Mouse (Mus musculus) stomach, embryonic 16.5 days (tissue): Measurements from ENCODE around the gene Col8a2. TPM values are rescaled to one million over a fixed set of nuclear protein-coding genes. Genes with fewer than 3 reads are reported as not detected.

ENCODE experiments used
- ATAC-seq: fragments of 200-750 bp; cut with Nextera tagmentation; 2 replicates; pipeline ENCODE4 v1.8.0; 2017; ENCODE audit warnings: moderate number of reproducible peaks, moderate TSS enrichment; ENCODE audit not compliant: insufficient read depth, low FRiP score
- H3K27ac ChIP-seq: fragments of 300-500 bp; sonication (generic); 2 replicates; pipeline ENCODE4 v1.5.1; 2014; ENCODE audit warnings: low read length
- H3K27me3 ChIP-seq: fragments of 300-500 bp; sonication (generic); 2 replicates; pipeline ENCODE4 v1.6.1; 2014; ENCODE audit warnings: low read length, control low read depth, mixed read lengths; ENCODE audit not compliant: control insufficient read depth, insufficient read depth
- H3K36me3 ChIP-seq: fragments of 300-500 bp; sonication (generic); 2 replicates; pipeline ENCODE4 v1.6.1; 2014; ENCODE audit warnings: low read length; ENCODE audit not compliant: control insufficient read depth, insufficient read depth
- H3K4me1 ChIP-seq: fragments of 300-500 bp; sonication (generic); 2 replicates; pipeline ENCODE4 v1.6.1; 2014; ENCODE audit warnings: low read length, control low read depth, mixed read lengths; ENCODE audit not compliant: control insufficient read depth, insufficient read depth
- H3K4me2 ChIP-seq: fragments of 300-500 bp; sonication (generic); 2 replicates; pipeline ENCODE4 v1.6.1; 2014; ENCODE audit warnings: low read depth, low read length, mixed read lengths
- H3K4me3 ChIP-seq: fragments of 300-500 bp; sonication (generic); replicated peaks from 2 replicates; pipeline ENCODE4 v1.5.1; 2014; ENCODE audit warnings: mild to moderate bottlenecking, low read length
- H3K9ac ChIP-seq: fragments of 300-500 bp; sonication (generic); 2 replicates; pipeline ENCODE4 v1.6.1; 2014; ENCODE audit warnings: low read length
- H3K9me3 ChIP-seq: fragments of 300-500 bp; sonication (generic); replicated peaks from 2 replicates; pipeline ENCODE4 v1.6.1; 2016; ENCODE audit warnings: low read length, control low read depth; ENCODE audit not compliant: control insufficient read depth
- WGBS: fragments of 180-500 bp; shearing (Covaris S2); extraction: QIAGEN DNeasy Blood & Tissue Kit; methylation state at CpG from one replicate; pipeline ENCODE4 v1.1.7; 2014; 5-methylcytosine and 5-hydroxymethylcytosine counted together
- polyA plus RNA-seq: library from polyadenylated mRNA; unstranded; fragments of >200 nt; fragmentation: Nextera tagmentation; extraction: Ambion mirVana; gene quantifications from 2 replicates; pipeline ENCODE4 v1.2.1, GENCODE M21; 2015

The Col8a2 gene
- polyA plus RNA-seq, 1 experiment from 2014 or later = 11.1 TPM

DNA sequence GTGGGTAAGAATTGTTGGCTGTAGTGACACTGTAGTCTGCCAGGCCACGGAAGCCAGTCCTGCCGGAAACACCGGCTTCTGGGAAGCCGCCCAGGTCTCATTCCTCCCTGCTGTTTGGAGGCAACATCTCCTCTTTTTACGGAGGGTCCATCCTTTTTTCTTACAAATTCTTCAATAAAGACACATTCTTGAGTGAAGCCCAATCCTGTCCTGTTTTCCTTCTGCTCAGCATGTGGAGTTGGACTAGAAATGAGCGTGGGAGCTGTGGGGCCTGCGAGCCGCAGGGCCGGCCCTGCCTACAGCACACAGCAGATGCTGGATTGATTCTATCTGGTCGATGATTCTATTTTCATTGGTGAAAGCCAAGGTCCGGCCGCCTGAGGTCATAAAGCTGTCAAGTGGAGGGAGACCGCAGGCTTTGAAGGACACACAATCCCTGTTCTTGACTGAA lies 10.9 kb upstream of the Col8a2 start:
- Histone ChIP-seq H3K9me3 (no peaks in the 10 kb centered on the region), H3K4me2 (no peak overlapping the region), H3K9ac (no peak overlapping the region), H3K4me3 (no peak overlapping the region), H3K27me3 (no peaks in the 10 kb centered on the region), H3K27ac (no peak overlapping the region), H3K4me1 (no peaks in the 10 kb centered on the region), H3K36me3 (peaks cover 8% of the 10 kb centered on the region; the same call in 1 of the 2 replicates)
- 78% methylated on average over 13 of the region's 13 CpGs for WGBS
- ATAC-seq = peak; percentile 16; the same call in 1 of the 2 replicates

DNA sequence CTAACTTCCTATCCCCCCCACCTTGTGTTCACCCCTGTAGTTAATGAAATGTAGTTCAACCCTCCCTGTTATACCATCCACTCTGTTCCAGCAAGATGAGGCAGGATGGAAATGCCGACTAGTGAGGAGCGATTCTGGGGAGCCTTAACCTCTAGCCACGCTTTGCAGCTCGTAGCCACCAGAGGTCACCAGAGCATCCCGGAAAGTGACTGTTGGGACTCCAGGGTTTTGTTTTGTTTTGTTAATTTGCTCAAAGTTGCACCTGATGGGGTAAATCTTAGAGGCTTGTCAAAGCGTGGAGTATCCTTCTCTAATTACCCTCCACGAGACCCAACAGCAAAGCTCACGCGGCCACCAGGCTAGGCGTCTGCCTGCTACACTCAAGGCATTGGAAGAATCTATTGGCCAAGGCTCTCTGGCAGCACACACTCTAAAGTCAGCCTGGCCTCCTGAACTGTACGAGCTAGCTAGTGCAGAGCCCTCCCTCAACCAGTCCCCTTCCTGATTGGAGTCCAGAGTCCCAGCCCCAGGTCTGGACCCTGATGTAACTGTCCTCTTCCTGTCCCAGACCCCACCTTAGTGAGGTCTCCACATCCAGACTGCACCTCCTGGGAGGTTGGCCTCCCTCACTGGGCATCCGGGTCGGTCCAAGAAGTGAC lies 8.6 kb upstream of the Col8a2 start:
- no peak overlapping the region for H3K9ac ChIP-seq

DNA sequence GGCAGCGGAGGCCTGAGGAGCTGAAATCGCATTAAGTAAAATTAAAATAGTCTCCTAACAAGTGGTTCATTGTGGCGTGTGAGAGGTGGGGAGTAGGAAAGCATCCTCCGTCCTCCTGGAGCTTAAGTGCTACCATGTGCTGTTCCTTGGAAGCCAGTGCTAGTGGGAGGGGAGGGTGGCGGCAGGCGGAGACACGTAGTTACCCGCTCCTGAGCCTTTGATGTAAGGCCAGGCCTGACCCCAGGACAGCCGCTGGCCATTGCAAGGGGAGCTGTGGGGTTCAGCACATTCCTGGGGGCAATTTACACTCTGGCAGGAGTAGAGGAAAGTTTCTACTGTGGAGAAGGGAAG lies 8.1 kb upstream of the Col8a2 start:
- Histone ChIP-seq H3K4me1 (no peaks in the 10 kb centered on the region), H3K27ac (no peak overlapping the region), H3K4me3 (no peak overlapping the region), H3K9ac (no peak overlapping the region), H3K27me3 (no peaks in the 10 kb centered on the region), H3K9me3 (no peaks in the 10 kb centered on the region), H3K4me2 (no peak overlapping the region), H3K36me3 (peaks cover 6% of the 10 kb centered on the region; the same call in 1 of the 2 replicates)
- WGBS = 45% methylated on average over 9 of the region's 9 CpGs
- no peak for ATAC-seq

More for the DNA sequence above, 8.6 kb upstream of the Col8a2 start:
- peak; percentile 42; the same call in 1 of the 2 replicates for ATAC-seq
- Histone ChIP-seq H3K27me3 (no peaks in the 10 kb centered on the region), H3K4me1 (no peaks in the 10 kb centered on the region), H3K4me3 (no peak overlapping the region), H3K9me3 (no peaks in the 10 kb centered on the region), H3K27ac (no peak overlapping the region), H3K4me2 (peak overlapping the region; percentile 18; the same call in 1 of the 2 replicates), H3K36me3 (peaks cover 6% of the 10 kb centered on the region; the same call in 1 of the 2 replicates)
- 7% methylated on average over 13 of the region's 13 CpGs for WGBS

DNA sequence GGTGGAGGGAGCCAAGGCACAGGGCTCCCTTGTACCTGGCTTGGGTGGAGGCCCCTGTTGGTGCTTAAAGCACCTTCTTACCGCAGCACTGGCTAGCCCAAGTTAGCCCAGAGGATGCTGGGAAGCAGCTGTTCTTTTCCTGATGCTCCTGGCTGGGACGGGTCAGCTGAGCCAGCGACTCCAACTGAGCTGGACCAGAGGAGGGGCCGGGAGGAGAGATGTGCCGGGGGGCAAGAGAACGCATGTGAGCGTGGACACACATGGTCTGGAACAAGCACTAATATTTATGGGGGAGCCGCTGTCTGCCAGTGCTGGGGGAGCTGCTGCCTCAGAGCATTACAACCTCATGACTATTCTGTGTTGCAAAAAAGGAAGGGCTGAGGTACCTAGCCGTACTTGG lies 7.6 kb upstream of the Col8a2 start:
- H3K27ac ChIP-seq = no peak overlapping the region
- no peaks in the 10 kb centered on the region for H3K9me3 ChIP-seq
- H3K36me3 ChIP-seq = peaks cover 2% of the 10 kb centered on the region; the same call in 1 of the 2 replicates
- WGBS = 62% methylated on average over 9 of the region's 9 CpGs
- no peak overlapping the region for H3K4me2 ChIP-seq
- H3K4me1 ChIP-seq = no peaks in the 10 kb centered on the region
- H3K4me3 ChIP-seq = no peak overlapping the region
- no peak overlapping the region for H3K9ac ChIP-seq
- no peak for ATAC-seq
- H3K27me3 ChIP-seq = no peaks in the 10 kb centered on the region

DNA sequence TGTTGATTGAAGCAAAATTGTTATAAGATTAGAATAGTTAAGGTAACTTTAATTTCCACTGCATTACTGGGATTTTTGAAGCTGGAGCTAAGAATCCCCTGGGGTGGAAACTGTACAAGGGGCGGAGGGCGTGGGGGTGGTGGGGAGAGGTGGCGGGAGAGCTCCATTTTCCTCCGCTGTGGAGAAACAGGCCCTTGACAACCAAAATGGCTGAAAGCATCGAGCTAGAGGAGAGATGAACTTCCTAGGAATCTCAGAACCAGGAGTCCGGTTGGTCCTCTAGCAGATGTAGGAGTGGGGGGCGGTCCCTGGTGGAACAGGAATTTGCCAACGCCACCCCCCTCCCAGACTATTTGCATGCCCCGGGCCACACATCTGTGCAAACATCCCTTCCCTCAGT lies 4.9 kb upstream of the Col8a2 start:
- Histone ChIP-seq H3K4me2 (no peak overlapping the region), H3K36me3 (no peaks in the 10 kb centered on the region), H3K9me3 (no peaks in the 10 kb centered on the region), H3K4me1 (peaks cover 5% of the 10 kb centered on the region), H3K27me3 (peaks cover 9% of the 10 kb centered on the region; the same call in 1 of the 2 replicates), H3K4me3 (no peak overlapping the region), H3K27ac (no peak overlapping the region), H3K9ac (no peak overlapping the region)
- no peak for ATAC-seq
- WGBS = 61% methylated on average over 9 of the region's 9 CpGs

DNA sequence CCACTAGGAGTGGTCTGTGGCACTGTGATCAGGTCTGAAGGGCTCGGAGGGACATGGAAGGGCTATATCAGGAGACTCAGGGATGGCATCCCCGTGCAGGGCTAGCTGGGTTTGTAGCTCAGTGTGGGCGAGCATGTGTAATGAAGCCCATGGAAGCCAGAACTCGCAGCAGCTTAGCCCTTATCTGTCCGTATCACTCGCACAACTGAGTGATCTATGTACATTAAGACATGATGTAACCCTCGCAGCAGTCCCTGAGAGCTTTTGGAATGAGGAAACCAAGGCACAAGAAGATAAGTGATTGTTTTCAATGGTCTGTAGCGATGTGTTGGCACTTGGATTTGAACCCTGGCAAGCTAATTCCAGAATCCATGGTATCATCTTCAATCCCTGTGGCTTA lies 3.0 kb upstream of the Col8a2 start:
- no peaks in the 10 kb centered on the region for H3K36me3 ChIP-seq
- peaks cover 9% of the 10 kb centered on the region; the same call in 1 of the 2 replicates for H3K27me3 ChIP-seq
- no peaks in the 10 kb centered on the region for H3K9me3 ChIP-seq
- H3K27ac ChIP-seq = no peak overlapping the region
- H3K9ac ChIP-seq = no peak overlapping the region
- peaks cover 12% of the 10 kb centered on the region for H3K4me1 ChIP-seq
- no peak overlapping the region for H3K4me2 ChIP-seq
- H3K4me3 ChIP-seq = no peak overlapping the region
- ATAC-seq = no peak
- 78% methylated on average over 8 of the region's 8 CpGs for WGBS

DNA sequence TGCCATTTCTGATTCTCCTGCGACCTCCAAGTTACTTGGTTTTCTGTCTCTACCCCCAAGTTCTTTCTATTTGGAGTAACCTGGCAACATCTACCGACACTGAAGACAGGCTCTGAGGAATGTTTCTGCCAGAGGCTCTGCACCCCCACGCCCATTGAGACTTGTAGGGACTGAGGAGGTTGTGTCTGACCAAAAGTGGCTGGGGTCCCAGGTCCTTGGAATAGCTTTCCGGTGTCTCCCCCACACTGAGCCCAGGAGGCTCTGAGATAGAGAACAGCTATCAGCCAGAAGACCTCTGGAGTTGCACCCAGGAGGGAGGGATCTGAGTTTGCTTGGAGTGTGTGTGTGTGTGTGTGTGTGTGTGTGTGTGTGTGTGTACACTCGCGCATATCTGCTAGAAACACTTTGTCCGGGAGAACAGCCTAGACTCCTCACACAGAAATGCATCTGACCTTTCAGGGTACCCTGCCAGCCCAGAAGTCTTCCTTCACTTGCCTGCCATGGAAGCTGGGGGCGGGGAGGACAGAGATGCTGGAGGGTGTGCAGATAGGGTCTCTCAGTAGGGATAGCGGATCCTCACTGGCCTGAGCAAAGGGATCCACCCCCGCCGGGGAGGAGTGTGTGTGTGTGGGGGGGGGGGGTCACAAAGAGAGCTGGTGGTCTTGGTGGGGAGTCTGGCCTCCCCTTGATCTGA lies 856 bp downstream of the Col8a2 start:
- Histone ChIP-seq H3K36me3 (no peaks in the 10 kb centered on the region), H3K27me3 (peaks cover 9% of the 10 kb centered on the region; the same call in 1 of the 2 replicates), H3K27ac (peak overlapping the region; percentile 40), H3K9me3 (no peaks in the 10 kb centered on the region), H3K9ac (peak overlapping the region; percentile 75; the same call in 1 of the 2 replicates), H3K4me1 (peaks cover 13% of the 10 kb centered on the region), H3K4me2 (peak overlapping the region; percentile 67), H3K4me3 (peak overlapping the region; percentile 52)
- WGBS = 28% methylated on average over 11 of the region's 11 CpGs
- ATAC-seq = peak; percentile 6; the same call in 1 of the 2 replicates

DNA sequence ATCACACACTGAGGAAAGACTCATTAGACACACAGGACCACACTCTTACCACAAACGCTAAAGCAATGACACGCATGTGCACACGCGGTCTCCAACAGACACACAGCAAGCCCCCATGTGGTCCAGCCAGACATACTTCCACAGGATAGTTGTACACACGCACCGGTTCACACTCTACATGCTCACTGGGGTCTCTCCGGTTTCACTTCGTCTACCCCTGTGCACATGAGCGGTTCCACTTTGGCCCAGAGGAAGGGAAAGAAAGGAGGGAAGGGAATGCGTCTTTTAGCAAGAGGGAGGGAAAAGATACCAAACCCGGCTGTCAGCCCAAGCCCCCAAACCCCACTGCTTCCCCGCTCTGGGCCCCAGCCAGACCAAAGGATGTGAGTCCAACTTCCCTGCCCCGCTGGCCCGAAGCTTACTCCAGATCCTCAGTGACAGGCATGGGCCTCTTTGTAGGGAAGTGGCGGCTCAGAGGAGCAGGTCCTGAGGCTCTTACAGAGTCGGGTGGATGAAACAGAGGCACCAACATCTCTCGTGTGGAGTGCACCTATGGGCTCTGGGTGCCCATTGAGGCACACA lies 1.6 kb downstream of the Col8a2 start:
- 27% methylated on average over 17 of the region's 17 CpGs for WGBS
- peak; percentile 5; the same call in 1 of the 2 replicates for ATAC-seq
- Histone ChIP-seq H3K4me3 (peak overlapping the region; percentile 18), H3K27me3 (peaks cover 9% of the 10 kb centered on the region; the same call in 1 of the 2 replicates), H3K36me3 (no peaks in the 10 kb centered on the region), H3K9me3 (no peaks in the 10 kb centered on the region), H3K27ac (peak overlapping the region; percentile 40), H3K9ac (peak overlapping the region; percentile 28; the same call in 1 of the 2 replicates), H3K4me2 (peak overlapping the region; percentile 67), H3K4me1 (peaks cover 13% of the 10 kb centered on the region)

DNA sequence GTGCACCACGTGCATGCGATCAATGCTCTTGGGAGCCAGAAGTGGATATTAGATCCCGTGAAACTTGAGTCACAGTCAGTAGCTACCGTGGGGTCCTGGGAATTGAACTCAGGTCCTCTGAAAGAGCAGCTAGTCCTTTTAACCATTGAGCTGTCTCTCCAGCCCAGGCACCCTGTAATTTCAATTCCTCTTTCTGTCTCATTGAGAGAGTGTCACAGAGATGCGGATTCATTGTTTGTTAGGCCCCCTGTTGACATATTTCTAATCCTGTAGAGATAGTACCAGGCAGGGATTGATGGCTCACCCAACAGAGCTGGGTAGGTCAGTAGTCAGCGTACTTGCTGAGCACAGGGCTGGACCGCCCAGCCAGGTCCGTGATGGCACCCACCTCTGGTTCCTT lies 3.7 kb downstream of the Col8a2 start:
- Histone ChIP-seq H3K4me3 (no peak overlapping the region), H3K9ac (no peak overlapping the region), H3K9me3 (no peaks in the 10 kb centered on the region), H3K27ac (no peak overlapping the region), H3K4me1 (peaks cover 13% of the 10 kb centered on the region), H3K27me3 (peaks cover 9% of the 10 kb centered on the region; the same call in 1 of the 2 replicates), H3K4me2 (no peak overlapping the region), H3K36me3 (no peaks in the 10 kb centered on the region)
- 84% methylated on average over 8 of the region's 8 CpGs for WGBS
- no peak for ATAC-seq
